Mouse (Mus musculus) limb, embryonic 11.5 days (tissue): Measurements from ENCODE around the gene Rasgrp3. TPM values are rescaled to one million over a fixed set of nuclear protein-coding genes. Genes with fewer than 3 reads are reported as not detected.

Experiments used
- ATAC-seq: fragments of 200-750 bp; cut with Nextera tagmentation; 2 replicates; pipeline ENCODE4 v1.8.0; 2017; ENCODE audit warnings: low read depth; ENCODE audit not compliant: insufficient number of reproducible peaks, low FRiP score, low TSS enrichment
- DNase-seq: peaks from one replicate; pipeline ENCODE4 v3.0.0-alpha.2; 2015; ENCODE audit warnings: low spot score
- H3K27ac ChIP-seq: fragments of 300-500 bp; sonication (generic); replicated peaks from 2 replicates; pipeline ENCODE4 v1.5.1; 2014; ENCODE audit warnings: low read depth, mild to moderate bottlenecking, low read length
- H3K27me3 ChIP-seq: fragments of 300-500 bp; sonication (generic); 2 replicates; pipeline ENCODE4 v1.6.1; 2014; ENCODE audit warnings: mild to moderate bottlenecking, low read length, mixed read lengths; ENCODE audit not compliant: control insufficient read depth, insufficient read depth
- H3K36me3 ChIP-seq: fragments of 300-500 bp; sonication (generic); 2 replicates; pipeline ENCODE4 v1.6.1; 2014; ENCODE audit warnings: mild to moderate bottlenecking, low read length, moderate library complexity, mixed read lengths; ENCODE audit not compliant: control insufficient read depth, insufficient read depth
- H3K4me1 ChIP-seq: fragments of 300-500 bp; sonication (generic); 2 replicates; pipeline ENCODE4 v1.6.1; 2014; ENCODE audit warnings: low read length, mixed read lengths; ENCODE audit not compliant: control insufficient read depth, insufficient read depth
- H3K4me2 ChIP-seq: fragments of 300-500 bp; sonication (generic); 2 replicates; pipeline ENCODE4 v1.6.1; 2014; ENCODE audit warnings: low read depth, mild to moderate bottlenecking, moderate library complexity; ENCODE audit not compliant: severe bottlenecking
- H3K4me3 ChIP-seq: fragments of 300-500 bp; sonication (generic); 2 replicates; pipeline ENCODE4 v1.5.1; 2014; ENCODE audit warnings: low read depth, low read length
- H3K9ac ChIP-seq: fragments of 300-500 bp; sonication (generic); 2 replicates; pipeline ENCODE4 v1.6.1; 2014; ENCODE audit warnings: mild to moderate bottlenecking, low read length
- H3K9me3 ChIP-seq: fragments of 300-500 bp; sonication (generic); 2 replicates; pipeline ENCODE4 v1.6.1; 2016; ENCODE audit warnings: low read length; ENCODE audit not compliant: control insufficient read depth
- WGBS: fragments of 180-500 bp; shearing (Covaris S2); extraction: QIAGEN DNeasy Blood & Tissue Kit; methylation state at CpG from one replicate; pipeline ENCODE4 v1.1.7; 2014; 5-methylcytosine and 5-hydroxymethylcytosine counted together
- polyA plus RNA-seq: library from polyadenylated mRNA; unstranded; fragments of >200 nt; fragmentation: Nextera tagmentation; extraction: Ambion mirVana; gene quantifications from 2 replicates; pipeline ENCODE4 v1.2.1, GENCODE M21; 2014

Rasgrp3 gene
- polyA plus RNA-seq, 1 experiment from 2014 or later, result 9.5 TPM

GRCm38 (mm10) chr17:75464331-75464982 is 28.8 kb downstream of the Rasgrp3 start:
- Histone ChIP-seq H3K36me3 (no peaks in the 10 kb centered on the region), H3K27me3 (no peaks in the 10 kb centered on the region), H3K27ac (no peak overlapping the region), H3K4me1 (peaks cover 6% of the 10 kb centered on the region; the same call in 1 of the 2 replicates), H3K4me3 (no peak overlapping the region), H3K9me3 (no peaks in the 10 kb centered on the region), H3K9ac (peak overlapping the region; percentile 17; the same call in 1 of the 2 replicates), H3K4me2 (no peak overlapping the region)
- DNase-seq (no peak), ATAC-seq (no peak)
- 10% methylated on average over 9 of the region's 9 CpGs for WGBS

- H3K4me3 ChIP-seq, result 0 out of 2 replicates have a peak overlapping the region, but pooled peaks have one; percentile 6
- H3K4me2 ChIP-seq, result peak overlapping the region; percentile 35
- no peaks in the 10 kb centered on the region for H3K27me3 ChIP-seq
- no peak overlapping the region for H3K27ac ChIP-seq
- no peaks in the 10 kb centered on the region for H3K9me3 ChIP-seq
- peak; percentile 74; the same call in 1 of the 2 replicates for ATAC-seq
- peak; percentile 58 for DNase-seq
- 6% methylated on average over 15 of the region's 15 CpGs for WGBS
- H3K4me1 ChIP-seq, result peaks cover 6% of the 10 kb centered on the region; the same call in 1 of the 2 replicates
- H3K36me3 ChIP-seq, result no peaks in the 10 kb centered on the region
- 0 out of 2 replicates have a peak overlapping the region, but pooled peaks have one; percentile 17 for H3K9ac ChIP-seq
Observed at GRCm38 (mm10) chr17:75464983-75465634, 29.4 kb downstream of the Rasgrp3 start.

GRCm38 (mm10) chr17:75465635-75465997 is 29.9 kb downstream of the Rasgrp3 start:
- Histone ChIP-seq H3K4me2 (peak overlapping the region; percentile 35), H3K9me3 (no peaks in the 10 kb centered on the region), H3K27ac (no peak overlapping the region), H3K27me3 (no peaks in the 10 kb centered on the region), H3K4me1 (peaks cover 6% of the 10 kb centered on the region; the same call in 1 of the 2 replicates), H3K9ac (no peak overlapping the region), H3K4me3 (0 out of 2 replicates have a peak overlapping the region, but pooled peaks have one; percentile 6), H3K36me3 (no peaks in the 10 kb centered on the region)
- 54% methylated on average over 14 of the region's 14 CpGs for WGBS
- no peak for DNase-seq
- ATAC-seq, result no peak

DNA sequence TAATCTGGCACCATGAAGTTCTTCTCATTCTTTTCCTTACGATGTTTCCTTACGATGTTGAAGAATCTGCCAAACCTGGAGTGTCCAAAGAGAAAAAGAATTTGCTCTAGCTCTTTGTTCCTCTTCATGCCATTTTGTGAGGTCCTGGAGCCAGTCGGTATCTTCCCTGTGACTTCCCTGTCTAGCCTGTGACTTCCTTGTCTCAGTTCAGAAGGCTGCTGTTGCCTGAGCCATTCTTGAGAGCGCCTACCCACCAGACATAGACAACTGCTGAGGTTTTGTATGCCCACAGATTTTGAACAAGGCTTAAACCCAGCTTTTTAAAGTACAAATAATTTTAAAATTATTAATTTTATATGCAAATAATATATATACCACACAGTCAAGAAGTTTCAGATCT is 31.3 kb downstream of the Rasgrp3 start:
- 79% methylated on average over 4 of the region's 4 CpGs for WGBS
- H3K27me3 ChIP-seq, result no peaks in the 10 kb centered on the region
- H3K9me3 ChIP-seq, result no peaks in the 10 kb centered on the region
- ATAC-seq, result no peak
- no peak for DNase-seq
- no peaks in the 10 kb centered on the region for H3K36me3 ChIP-seq
- no peak overlapping the region for H3K9ac ChIP-seq
- H3K4me2 ChIP-seq, result no peak overlapping the region
- H3K4me1 ChIP-seq, result peaks cover 6% of the 10 kb centered on the region; the same call in 1 of the 2 replicates
- H3K4me3 ChIP-seq, result no peak overlapping the region
- no peak overlapping the region for H3K27ac ChIP-seq

- H3K27ac ChIP-seq, result no peak overlapping the region
- WGBS, result 87% methylated on average over 2 of the region's 2 CpGs
- no peak overlapping the region for H3K4me2 ChIP-seq
- no peak for ATAC-seq
- no peak for DNase-seq
- H3K4me1 ChIP-seq, result peaks cover 6% of the 10 kb centered on the region; the same call in 1 of the 2 replicates
- H3K9me3 ChIP-seq, result no peaks in the 10 kb centered on the region
- no peak overlapping the region for H3K4me3 ChIP-seq
- no peak overlapping the region for H3K9ac ChIP-seq
- H3K27me3 ChIP-seq, result no peaks in the 10 kb centered on the region
- no peaks in the 10 kb centered on the region for H3K36me3 ChIP-seq
Observed at GRCm38 (mm10) chr17:75467526-75467925, 31.8 kb downstream of the Rasgrp3 start.

DNA sequence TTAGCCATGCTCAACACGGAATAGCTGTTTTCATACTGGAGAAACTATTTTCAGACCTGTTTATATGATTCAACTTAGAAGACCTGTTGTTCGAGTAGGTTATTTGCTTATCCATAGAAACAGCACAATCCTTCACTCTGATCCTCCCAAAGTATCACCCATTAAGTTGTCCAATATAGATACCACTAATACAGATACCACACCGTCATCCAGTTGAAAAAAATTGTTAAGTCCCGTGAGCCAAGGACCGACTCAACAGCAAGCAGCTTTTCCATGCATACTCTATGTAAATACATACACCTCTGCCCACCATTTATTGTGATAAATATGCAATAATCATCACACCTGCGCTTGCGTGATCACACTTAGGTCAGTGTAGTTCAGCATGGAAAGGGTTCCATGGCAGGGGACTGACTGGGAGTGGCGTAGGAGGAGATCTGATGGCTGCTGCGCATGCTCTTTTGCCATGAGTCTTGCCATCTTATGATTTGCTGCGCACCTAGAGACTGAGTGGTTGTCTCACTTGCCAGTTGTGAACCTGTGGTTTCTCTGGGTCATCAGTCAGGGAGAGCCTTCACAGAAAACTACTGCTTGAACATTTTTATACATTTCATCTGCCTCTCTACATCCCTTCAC is 32.9 kb downstream of the Rasgrp3 start:
- WGBS, result 93% methylated on average over 10 of the region's 10 CpGs
- Histone ChIP-seq H3K9me3 (no peaks in the 10 kb centered on the region), H3K4me2 (no peak overlapping the region), H3K4me1 (peaks cover 6% of the 10 kb centered on the region; the same call in 1 of the 2 replicates), H3K27ac (no peak overlapping the region), H3K27me3 (no peaks in the 10 kb centered on the region), H3K9ac (no peak overlapping the region), H3K36me3 (no peaks in the 10 kb centered on the region), H3K4me3 (no peak overlapping the region)
- ATAC-seq (no peak), DNase-seq (no peak)

GRCm38 (mm10) chr17:75470325-75470724 is 34.6 kb downstream of the Rasgrp3 start:
- Histone ChIP-seq H3K27ac (no peak overlapping the region), H3K9ac (no peak overlapping the region), H3K9me3 (no peaks in the 10 kb centered on the region), H3K4me3 (no peak overlapping the region), H3K4me1 (no peaks in the 10 kb centered on the region), H3K4me2 (no peak overlapping the region), H3K36me3 (no peaks in the 10 kb centered on the region), H3K27me3 (no peaks in the 10 kb centered on the region)
- DNase-seq (no peak), ATAC-seq (no peak)
- 86% methylated on average over 6 of the region's 6 CpGs for WGBS

- Histone ChIP-seq H3K4me1 (no peaks in the 10 kb centered on the region), H3K27ac (no peak overlapping the region), H3K4me3 (no peak overlapping the region), H3K9ac (no peak overlapping the region), H3K9me3 (no peaks in the 10 kb centered on the region), H3K27me3 (no peaks in the 10 kb centered on the region), H3K36me3 (no peaks in the 10 kb centered on the region), H3K4me2 (no peak overlapping the region)
- ATAC-seq, result no peak
- no peak for DNase-seq
- 95% methylated on average over 7 of the region's 7 CpGs for WGBS
Observed at GRCm38 (mm10) chr17:75470885-75471610, 35.4 kb downstream of the Rasgrp3 start.
